Mouse (Mus musculus) CH12.LX (cell line): Measurements from ENCODE around the gene AI467606. TPM values are rescaled to one million over a fixed set of nuclear protein-coding genes. Genes with fewer than 3 reads are reported as not detected.

ENCODE experiments used
- DNase-seq: peaks from one replicate; pipeline ENCODE4 v3.0.0-alpha.2; 2013; ENCODE audit errors: extremely low read depth
- H3K27ac ChIP-seq: 2 replicates; pipeline ENCODE4 v1.5.1; 2012; ENCODE audit warnings: low read depth, mild to moderate bottlenecking, control low read depth, moderate library complexity; ENCODE audit not compliant: insufficient read depth
- H3K27me3 ChIP-seq: replicated peaks from 2 replicates; pipeline ENCODE3; 2012; ENCODE audit warnings: inconsistent platforms
- H3K36me3 ChIP-seq, 2 experiments: replicated peaks in 1 of 2; 2 replicates each; pipeline versions ENCODE3 to v1.6.1; 2012; ENCODE audit warnings: inconsistent platforms in 1 of 2, low read length in 1 of 2, mild to moderate bottlenecking in 1 of 2, mixed read lengths in 1 of 2, moderate library complexity in 1 of 2; ENCODE audit not compliant: control insufficient read depth in 1 of 2, insufficient read depth in 1 of 2
- H3K4me1 ChIP-seq, 2 experiments: 2 replicates each; pipeline ENCODE4 v1.6.1; 2012; ENCODE audit warnings: inconsistent platforms in 1 of 2, moderate library complexity in 1 of 2; ENCODE audit not compliant: insufficient read depth in 2 of 2, control insufficient read depth in 1 of 2
- H3K4me2 ChIP-seq: 2 replicates; pipeline ENCODE4 v1.6.1; 2012; ENCODE audit warnings: low read depth, mild to moderate bottlenecking, control low read depth; ENCODE audit not compliant: poor library complexity, insufficient read depth, severe bottlenecking
- H3K4me3 ChIP-seq, 3 experiments: fragments of 150-350 bp in 1 of 3; sonication (generic) in 1 of 3; replicated peaks in 1 of 3; 2 replicates each; pipeline versions ENCODE3 to v1.5.1; 2011 to 2012; ENCODE audit warnings: low read depth in 2 of 3, low read length in 2 of 3, mild to moderate bottlenecking in 2 of 3, moderate library complexity in 2 of 3, control low read depth in 1 of 3, improper control_type of control experiment in 1 of 3, inconsistent platforms in 1 of 3, mixed read lengths in 1 of 3; ENCODE audit not compliant: poor library complexity in 1 of 3
- H3K79me2 ChIP-seq: replicated peaks from 2 replicates; pipeline ENCODE4 v1.6.1; 2012; ENCODE audit warnings: mild to moderate bottlenecking, moderate library complexity; ENCODE audit not compliant: control insufficient read depth, poor library complexity, insufficient read depth, severe bottlenecking; ENCODE audit errors: extremely low read depth
- H3K9ac ChIP-seq: 2 replicates; pipeline ENCODE4 v1.6.1; 2012; ENCODE audit warnings: low read depth, mild to moderate bottlenecking, control low read depth, moderate library complexity; ENCODE audit not compliant: insufficient read depth
- H3K9me3 ChIP-seq: replicated peaks from 2 replicates; pipeline ENCODE3; 2012; ENCODE audit warnings: low read length, inconsistent platforms, mixed read lengths
- BHLHE40 ChIP-seq: IDR thresholded peaks from 2 replicates; pipeline ENCODE4 v1.6.1; 2011; ENCODE audit warnings: mild to moderate bottlenecking, low read depth, low read length, improper control_type of control experiment
- CHD1 ChIP-seq: IDR thresholded peaks from 2 replicates; pipeline ENCODE4 v1.6.1; 2012; ENCODE audit warnings: low read depth, low read length, improper control_type of control experiment, inconsistent platforms
- CHD2 ChIP-seq: IDR thresholded peaks from 2 replicates; pipeline ENCODE4 v1.6.1; 2011; ENCODE audit warnings: low read length, improper control_type of control experiment
- E2F4 ChIP-seq: IDR thresholded peaks from 2 replicates; pipeline ENCODE4 v1.6.1; 2011; ENCODE audit warnings: low read depth, low read length, improper control_type of control experiment; ENCODE audit not compliant: insufficient replicate concordance
- ELF1 ChIP-seq: IDR thresholded peaks from 2 replicates; pipeline ENCODE4 v1.6.1; 2014; ENCODE audit warnings: low read depth, mild to moderate bottlenecking, inconsistent platforms, low read length, improper control_type of control experiment
- EP300 ChIP-seq: IDR thresholded peaks from 2 replicates; pipeline ENCODE4 v1.6.1; 2011; ENCODE audit warnings: low read length, improper control_type of control experiment
- HCFC1 ChIP-seq: IDR thresholded peaks from 2 replicates; pipeline ENCODE4 v1.6.1; 2012; ENCODE audit warnings: low read depth, mild to moderate bottlenecking, inconsistent platforms, low read length, improper control_type of control experiment
- JUN ChIP-seq: IDR thresholded peaks from 2 replicates; pipeline ENCODE4 v1.6.1; 2011; ENCODE audit warnings: low read depth, mild to moderate bottlenecking, low read length, improper control_type of control experiment, moderate library complexity; ENCODE audit not compliant: insufficient read depth
- JUND ChIP-seq: conservative IDR thresholded peaks from 2 replicates; pipeline ENCODE4 v1.6.1; 2011; ENCODE audit warnings: low read depth, low read length, improper control_type of control experiment
- KAT2A ChIP-seq: IDR thresholded peaks from 2 replicates; pipeline ENCODE4 v1.6.1; 2012; ENCODE audit warnings: low read length, improper control_type of control experiment, inconsistent platforms; ENCODE audit not compliant: insufficient replicate concordance
- MAFK ChIP-seq: IDR thresholded peaks from 2 replicates; pipeline ENCODE4 v1.6.1; 2011; ENCODE audit warnings: low read length, improper control_type of control experiment; ENCODE audit not compliant: insufficient replicate concordance
- MYC ChIP-seq: IDR thresholded peaks from 2 replicates; pipeline ENCODE4 v1.6.1; 2011; ENCODE audit warnings: low read depth, mild to moderate bottlenecking, improper control_type of control experiment, low read length
- NRF1 ChIP-seq: IDR thresholded peaks from 2 replicates; pipeline ENCODE4 v1.6.1; 2014; ENCODE audit warnings: low read depth, mild to moderate bottlenecking, inconsistent platforms, low read length, improper control_type of control experiment, moderate library complexity
- PAX5 ChIP-seq: IDR thresholded peaks from 2 replicates; pipeline ENCODE4 v1.6.1; 2012; ENCODE audit warnings: low read length, inconsistent platforms, mixed read lengths
- POLR2AphosphoS2 ChIP-seq: IDR thresholded peaks from 2 replicates; pipeline ENCODE4 v1.6.1; 2011; ENCODE audit warnings: low read depth, low read length, improper control_type of control experiment
- SMC3 ChIP-seq: IDR thresholded peaks from 2 replicates; pipeline ENCODE4 v1.6.1; 2011; ENCODE audit warnings: low read depth, low read length, improper control_type of control experiment
- TBP ChIP-seq: conservative IDR thresholded peaks from 2 replicates; pipeline ENCODE4 v1.6.1; 2011; ENCODE audit warnings: low read depth, low read length, improper control_type of control experiment
- TCF12 ChIP-seq: IDR thresholded peaks from 2 replicates; pipeline ENCODE4 v1.6.1; 2014; ENCODE audit warnings: low read depth, mild to moderate bottlenecking, inconsistent platforms, low read length, improper control_type of control experiment
- UBTF ChIP-seq: IDR thresholded peaks from 2 replicates; pipeline ENCODE4 v1.6.1; 2012; ENCODE audit warnings: low read depth, mild to moderate bottlenecking, inconsistent platforms, low read length, improper control_type of control experiment, moderate library complexity
- USF1 ChIP-seq: IDR thresholded peaks from 2 replicates; pipeline ENCODE4 v1.6.1; 2014; ENCODE audit warnings: low read depth, mild to moderate bottlenecking, inconsistent platforms, low read length, improper control_type of control experiment
- ZC3H11A ChIP-seq: IDR thresholded peaks from 2 replicates; pipeline ENCODE4 v1.6.1; 2012; ENCODE audit warnings: low read depth, mild to moderate bottlenecking, inconsistent platforms, low read length, improper control_type of control experiment
- ZKSCAN1 ChIP-seq: IDR thresholded peaks from 2 replicates; pipeline ENCODE4 v1.6.1; 2012; ENCODE audit warnings: low read depth, inconsistent platforms, low read length, improper control_type of control experiment, borderline replicate concordance
- ZMIZ1 ChIP-seq: IDR thresholded peaks from 2 replicates; pipeline ENCODE4 v1.6.1; 2012; ENCODE audit warnings: low read depth, mild to moderate bottlenecking, inconsistent platforms, low read length, improper control_type of control experiment
- ZNF384 ChIP-seq: IDR thresholded peaks from 2 replicates; pipeline ENCODE4 v1.6.1; 2012; ENCODE audit warnings: low read depth, low read length, improper control_type of control experiment, inconsistent platforms
- dilution Hi-C: fragments of 300-500 bp; cut with MboI; formaldehyde crosslinking; loops from 2 replicates; pipeline ENCODE4 v1.14.3; 2020; ENCODE audit warnings: low sequenced_read_pairs; ENCODE audit not compliant: extremely low pct_unique_long_range_greater_than_20kb, extremely low pct_ligation_motif_present
- in situ Hi-C: fragments of 300-500 bp; cut with MboI; formaldehyde crosslinking; loops from 3 replicates; pipeline ENCODE4 v1.14.3; 2019; ENCODE audit warnings: low sequenced_read_pairs, low pct_ligation_motif_present, low pct_unique_long_range_greater_than_20kb, mixed read lengths
- polyA plus RNA-seq: library from polyadenylated mRNA; unstranded; fragments of >175 nt; gene quantifications from 2 replicates; pipeline ENCODE4 v1.2.1, GENCODE M21; 2012; ENCODE audit warnings: low read depth; ENCODE audit not compliant: insufficient read length
- total RNA-seq, 2 experiments: library from RNA; depleted of rRNA; stranded (reverse); fragments of 300-350 nt in 1 of 2; fragments of >200 nt in 1 of 2; gene quantifications; 2 replicates each; pipeline ENCODE4 v1.2.3; 2012 to 2014

AI467606 gene
- total and polyA plus RNA-seq, 3 experiments: 15.7 to 26.4 (median 20.5) TPM

- H3K4me2 ChIP-seq: no peak overlapping the region
- in situ Hi-C loops (no loop called here), dilution Hi-C loops (no loop called here)
- H3K4me1 ChIP-seq: peaks cover 0 to 8% of the 10 kb centered on the region in 2 experiments; a peak in 1 of 4 replicates
- no peak overlapping the region for H3K9ac ChIP-seq
- peaks cover 6% of the 10 kb centered on the region for H3K9me3 ChIP-seq
- DNase-seq: no peak
- peaks cover 9 to 15% of the 10 kb centered on the region in 2 experiments for H3K36me3 ChIP-seq
- TF ChIP-seq TCF12 (no peak), ZMIZ1 (no peak), BHLHE40 (no peak), E2F4 (no peak), USF1 (no peak), NRF1 (no peak), JUND (no peak), POLR2AphosphoS2 (no peak), HCFC1 (no peak), JUN (no peak), MAFK (no peak), CHD1 (no peak), ELF1 (no peak), SMC3 (no peak), UBTF (no peak), MYC (no peak)
- H3K4me3 ChIP-seq: no peak overlapping the region
- H3K27me3 ChIP-seq: no peaks in the 10 kb centered on the region
- no peaks in the 10 kb centered on the region for H3K79me2 ChIP-seq
- H3K27ac ChIP-seq: no peak overlapping the region
These were observed 7.4 kb downstream of the AI467606 start for GRCm38 (mm10) chr7:127098521-127098920.

DNA sequence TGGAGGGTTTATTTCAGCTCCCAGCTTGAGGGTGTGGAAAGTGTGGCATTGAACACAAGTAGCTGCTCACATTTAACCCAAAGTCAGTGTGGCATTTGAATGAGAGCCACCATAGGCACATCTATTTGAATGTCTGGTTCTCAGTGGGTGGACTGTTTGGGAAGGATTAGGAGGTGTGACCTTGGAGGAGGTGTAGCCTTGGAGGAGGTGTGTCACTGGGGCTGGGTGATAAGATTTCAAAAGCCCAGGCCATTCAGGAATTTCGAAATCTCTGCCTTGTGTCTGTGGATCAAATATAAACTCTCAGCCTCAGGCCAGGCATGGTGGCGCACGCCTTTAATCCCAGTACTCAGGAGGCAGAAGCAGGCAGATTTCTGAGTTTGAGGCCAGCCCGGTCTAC lies 7.8 kb downstream of the AI467606 start:
- no peak overlapping the region for H3K27ac ChIP-seq
- H3K9ac ChIP-seq: no peak overlapping the region
- peaks cover 6% of the 10 kb centered on the region for H3K9me3 ChIP-seq
- no peak overlapping the region for H3K4me3 ChIP-seq
- H3K79me2 ChIP-seq: no peaks in the 10 kb centered on the region
- H3K27me3 ChIP-seq: no peaks in the 10 kb centered on the region
- dilution Hi-C loops: no loop called here
- TF ChIP-seq KAT2A (no peak), TBP (no peak), CHD2 (no peak), ZKSCAN1 (no peak), EP300 (no peak), ZNF384 (no peak), ZC3H11A (no peak), UBTF (no peak), PAX5 (no peak)
- peaks cover under 1 to 10% of the 10 kb centered on the region in 2 experiments for H3K4me1 ChIP-seq
- no peak for DNase-seq
- peaks cover 7 to 12% of the 10 kb centered on the region in 2 experiments for H3K36me3 ChIP-seq
- in situ Hi-C loops: no loop called here
- no peak overlapping the region for H3K4me2 ChIP-seq
